Mouse (Mus musculus) cerebellum, adult 9-10 months (tissue): ENCODE data around the gene Foxn2.
"Not testable (repeated sequence)": the region's sequence is repeated elsewhere in the genome, so short reads cannot be mapped to it uniquely, and the experiment has no call there.

Source experiments
- DNase-seq: peaks from one replicate; pipeline ENCODE4 v3.0.0; 2022

Gene Foxn2

DNA sequence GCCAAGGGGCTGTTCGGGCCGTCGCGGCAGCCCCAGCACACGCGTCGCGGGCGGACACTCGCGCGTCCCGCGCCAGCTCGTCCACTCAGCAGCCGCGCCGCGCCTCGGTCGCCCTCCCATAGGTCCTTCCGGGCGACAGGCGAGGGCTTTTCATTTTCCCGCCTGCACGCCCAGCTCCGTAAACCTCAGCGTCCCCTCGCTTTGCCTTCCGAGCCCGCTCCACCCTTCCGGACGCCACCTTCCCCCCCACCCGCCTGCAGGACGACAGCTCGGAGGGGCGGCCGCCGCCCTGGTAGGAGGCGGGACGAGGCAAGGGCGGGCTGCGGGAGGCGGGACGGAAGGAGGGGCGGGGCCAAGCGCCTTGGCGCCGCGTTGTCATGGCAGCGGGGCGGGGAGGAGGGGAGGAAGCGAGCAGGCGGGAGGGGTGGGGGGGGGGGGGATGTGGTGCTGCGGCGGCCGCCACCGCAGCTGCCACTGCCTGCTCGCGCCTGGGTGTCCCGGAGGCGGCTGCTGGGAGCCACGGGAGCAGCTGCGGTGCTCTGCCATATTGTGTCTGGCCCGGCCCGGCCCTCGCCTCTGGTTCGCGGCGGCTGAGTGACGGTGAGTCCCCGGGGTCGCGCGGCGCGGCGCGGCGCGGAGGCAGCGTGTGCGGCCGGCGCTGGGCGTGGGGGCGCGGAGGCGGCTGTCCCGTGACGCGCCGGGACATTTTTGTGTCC lies at the start of gene Foxn2:
Gene Foxn2, plus strand, starts transcription at position 427 of the 716 bp plus-strand sequence.
- DNase-seq = peak; percentile 89

DNA sequence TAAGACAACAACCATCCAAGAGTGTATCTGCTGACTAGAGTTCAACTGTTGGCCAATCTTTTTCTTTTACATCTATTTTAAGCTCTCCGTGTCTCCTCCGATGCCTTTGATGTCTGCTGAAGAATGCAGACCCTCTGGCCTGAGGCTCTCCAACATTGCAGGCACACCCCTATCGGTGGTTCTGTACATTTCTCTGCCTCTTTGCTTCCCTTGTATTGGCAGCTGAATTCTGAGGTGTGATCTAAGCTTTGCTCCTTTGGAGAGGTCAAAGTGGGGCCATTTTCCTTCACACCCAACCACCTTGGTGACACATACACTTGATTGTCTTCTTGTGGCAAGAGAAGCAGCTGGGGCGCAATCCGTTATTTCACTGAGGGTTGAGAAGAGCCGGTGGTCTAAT lies 43.0 kb upstream of the Foxn2 start:
- DNase-seq = no peak

DNA sequence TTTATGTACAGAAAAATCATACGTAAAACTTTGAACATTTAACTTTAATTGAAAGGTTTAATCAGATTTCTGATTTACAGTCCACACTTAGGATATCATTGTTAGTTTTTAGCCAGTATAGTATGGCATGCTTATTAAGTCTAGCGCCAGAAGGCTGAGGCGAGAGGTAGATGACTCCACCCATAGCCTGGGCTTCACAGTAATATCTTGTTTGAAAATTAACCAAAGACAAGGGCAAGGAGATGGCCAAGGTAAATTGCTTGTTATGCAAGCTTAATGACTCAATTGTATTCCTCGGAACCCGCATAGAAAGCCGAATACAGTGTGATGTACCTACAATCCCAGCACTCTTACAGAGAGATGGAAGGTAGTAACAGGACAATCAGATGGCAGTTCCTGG lies 42.4 kb upstream of the Foxn2 start:
- DNase-seq = no peak

GRCm38 (mm10) chr17:88398854-88399253 lies 41.7 kb upstream of the Foxn2 start:
- DNase-seq = no peak

DNA sequence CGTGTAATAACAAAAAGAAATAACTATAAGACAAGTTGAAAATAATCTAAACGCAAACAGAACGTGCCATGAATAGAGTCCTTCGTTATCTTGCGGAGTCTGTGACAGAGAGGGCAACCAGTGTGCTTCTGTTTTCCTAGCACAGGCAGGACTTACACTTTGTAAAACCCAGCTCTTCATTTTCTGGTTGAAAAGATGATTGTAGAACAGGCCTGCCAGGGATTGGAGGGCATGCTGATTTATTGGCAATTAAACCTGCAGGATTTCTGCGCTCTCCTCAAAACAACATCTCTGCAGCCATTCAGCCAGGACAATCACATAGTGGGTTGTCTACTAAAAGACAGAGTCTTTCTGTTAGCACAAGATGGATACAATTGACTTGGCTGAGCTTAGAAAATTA lies 40.4 kb upstream of the Foxn2 start:
- DNase-seq = peak; percentile 90

GRCm38 (mm10) chr17:88400702-88401475 lies 39.6 kb upstream of the Foxn2 start:
- peak; percentile 90 for DNase-seq

GRCm38 (mm10) chr17:88403269-88403668 lies 37.2 kb upstream of the Foxn2 start:
- no peak for DNase-seq

DNA sequence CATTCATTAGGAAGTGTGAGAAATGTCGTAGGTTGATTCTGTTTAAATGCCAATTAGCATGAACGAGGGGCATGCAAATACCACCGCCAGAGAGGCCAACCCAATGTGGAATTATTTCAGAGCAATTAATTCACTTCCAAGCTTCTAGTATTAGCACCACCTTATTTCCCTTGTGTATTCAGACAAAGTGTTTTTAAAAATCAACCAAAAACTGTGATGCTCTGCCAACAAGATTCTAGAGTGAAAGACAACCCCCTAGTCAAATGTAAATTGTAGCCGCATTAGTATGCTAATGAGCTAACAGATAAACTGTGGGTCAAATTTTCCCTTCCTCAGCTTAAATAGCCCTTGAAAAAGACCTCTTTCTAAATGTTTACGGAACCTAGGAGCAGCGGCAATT lies 36.0 kb upstream of the Foxn2 start:
- DNase-seq = no peak

GRCm38 (mm10) chr17:88405076-88405475 lies 35.4 kb upstream of the Foxn2 start:
- DNase-seq = no peak

DNA sequence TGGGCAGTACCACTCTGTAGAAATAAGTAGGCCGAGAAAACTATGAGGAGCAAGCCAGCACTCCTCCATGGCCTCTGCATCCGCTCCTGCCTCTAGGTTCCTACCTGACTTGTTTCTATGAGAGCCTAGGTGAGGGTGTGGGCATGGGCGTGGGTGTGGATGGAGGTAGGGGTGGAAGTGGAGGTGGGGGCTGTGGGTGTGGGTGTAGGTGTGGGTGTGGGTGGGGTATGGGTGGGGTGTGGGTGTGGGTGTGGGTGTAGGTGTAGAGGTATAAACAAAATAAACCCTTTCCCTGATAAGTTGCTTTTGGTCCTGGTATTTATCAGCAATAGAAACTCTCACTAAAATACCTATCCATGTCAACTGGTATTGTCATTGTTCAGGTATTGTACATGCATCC lies 30.8 kb upstream of the Foxn2 start:
- DNase-seq = no peak

DNA sequence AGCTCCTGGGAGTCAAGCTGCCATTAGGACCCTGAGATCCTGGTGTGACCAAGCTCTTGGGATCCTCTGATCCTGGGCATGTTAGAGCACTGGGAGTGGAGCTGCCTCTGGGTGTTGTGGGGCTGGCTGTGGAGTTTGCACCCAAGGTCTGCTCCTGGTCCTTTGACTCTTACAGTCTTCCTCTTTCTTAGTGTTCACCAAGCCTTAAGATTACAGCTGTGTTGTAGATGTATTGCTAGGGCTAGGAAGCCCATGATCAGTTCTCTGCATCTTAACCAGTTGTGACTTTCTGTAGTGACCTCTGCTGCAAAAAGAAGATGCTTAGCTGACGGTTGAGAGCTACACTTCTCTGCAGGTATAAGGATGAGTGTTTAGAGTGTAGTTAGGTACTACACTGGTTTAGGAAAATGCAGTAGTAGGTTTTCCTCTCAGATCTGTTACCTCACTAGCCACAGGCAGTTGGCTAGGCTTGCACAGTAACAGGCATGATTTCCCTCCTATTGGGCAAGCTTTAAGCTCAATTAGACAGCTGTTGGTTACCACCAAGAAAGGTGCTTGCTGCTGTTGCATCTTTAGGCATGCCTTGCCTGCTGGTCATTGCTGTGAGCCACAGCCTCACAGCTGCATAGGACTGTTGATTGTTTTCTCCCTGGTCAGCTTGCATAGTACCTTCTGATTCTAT lies 27.2 kb upstream of the Foxn2 start:
- no peak for DNase-seq

GRCm38 (mm10) chr17:88420426-88420825 lies 20.1 kb upstream of the Foxn2 start:
- DNase-seq = no peak

- DNase-seq = peak; percentile 99
Observed at GRCm38 (mm10) chr17:88421246-88421645, 19.3 kb upstream of the Foxn2 start.

DNA sequence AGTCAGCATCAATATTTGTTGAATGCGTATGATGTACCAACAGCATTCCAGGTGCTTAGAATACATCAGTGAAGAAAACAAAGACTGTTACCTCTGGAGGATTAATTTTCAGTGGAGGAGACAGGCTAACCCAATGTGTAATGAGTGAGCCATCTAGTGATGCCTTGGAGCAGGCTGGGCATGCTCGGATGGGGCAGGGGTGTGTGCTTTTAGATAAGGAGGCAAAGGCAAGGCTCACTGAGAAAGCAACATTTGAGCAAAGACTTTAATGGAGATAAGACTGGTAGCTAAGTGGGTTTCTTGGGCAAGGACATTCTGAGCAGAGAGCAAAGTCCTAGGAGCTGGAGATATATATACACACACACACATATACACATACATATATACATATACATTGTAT lies 9.8 kb upstream of the Foxn2 start:
- no peak for DNase-seq

GRCm38 (mm10) chr17:88431486-88431885 lies 9.0 kb upstream of the Foxn2 start:
- no peak for DNase-seq

- DNase-seq = no peak
Observed at GRCm38 (mm10) chr17:88431987-88432386, 8.5 kb upstream of the Foxn2 start.

GRCm38 (mm10) chr17:88435322-88435721 lies 5.2 kb upstream of the Foxn2 start:
- no peak for DNase-seq

DNA sequence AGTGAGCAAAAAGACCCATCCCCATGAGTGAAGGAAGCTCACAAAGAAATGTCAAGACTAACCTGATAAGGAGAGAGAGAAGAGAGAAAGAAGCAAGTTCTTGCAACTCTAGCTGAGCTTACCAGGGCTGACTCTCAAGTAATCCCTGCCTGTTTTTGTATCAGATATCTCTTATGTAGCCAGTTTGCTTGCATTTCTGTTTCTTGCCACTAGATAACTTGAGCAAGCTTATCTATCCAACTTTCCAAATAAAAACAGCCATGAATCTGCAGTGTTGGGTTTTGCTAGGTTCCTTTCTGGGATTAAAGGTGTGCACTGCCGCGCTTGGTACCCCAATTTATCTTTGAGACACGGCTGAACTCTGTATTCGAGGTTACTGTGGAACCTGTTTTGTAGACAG lies 4.2 kb upstream of the Foxn2 start:
- no peak for DNase-seq

DNA sequence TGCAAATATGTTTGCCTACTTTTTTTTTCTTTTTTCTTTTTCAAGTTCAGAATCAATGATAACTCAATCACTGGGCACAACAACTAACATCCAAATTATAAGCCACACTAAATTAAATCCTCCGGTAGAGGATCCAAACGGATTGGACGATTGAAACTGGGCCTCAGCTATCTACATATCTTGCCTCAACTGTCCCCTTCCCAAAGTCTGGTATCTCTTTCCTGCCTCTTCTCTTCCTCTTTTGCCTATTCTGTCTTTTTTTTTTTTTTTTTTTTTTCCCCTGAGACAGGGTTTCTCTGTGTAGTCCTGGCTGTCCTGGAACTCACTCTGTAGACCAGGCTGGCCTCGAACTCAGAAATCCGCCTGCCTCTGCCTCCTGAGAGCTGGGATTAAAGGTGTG lies 3.8 kb upstream of the Foxn2 start:
- DNase-seq = not testable (repeated sequence)

DNA sequence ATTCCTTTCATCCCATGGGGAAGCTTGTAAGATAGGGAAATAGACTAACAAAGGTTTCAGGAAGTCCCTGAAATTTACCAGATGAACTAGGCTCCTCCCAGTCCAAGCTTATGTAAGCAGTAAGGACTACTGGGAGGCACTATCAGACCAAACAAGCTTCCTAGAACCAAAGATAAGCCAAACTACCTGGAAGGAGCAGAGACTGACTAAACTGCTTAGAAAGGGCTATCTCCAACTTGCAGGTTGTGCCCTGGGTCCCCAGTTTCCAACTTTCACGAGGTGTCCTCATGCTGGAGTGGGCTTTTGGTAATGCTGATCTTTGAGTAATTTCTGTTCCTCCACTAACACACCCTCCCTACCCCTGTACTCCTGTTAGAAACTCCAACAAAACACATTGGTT lies 3.1 kb upstream of the Foxn2 start:
- no peak for DNase-seq

DNA sequence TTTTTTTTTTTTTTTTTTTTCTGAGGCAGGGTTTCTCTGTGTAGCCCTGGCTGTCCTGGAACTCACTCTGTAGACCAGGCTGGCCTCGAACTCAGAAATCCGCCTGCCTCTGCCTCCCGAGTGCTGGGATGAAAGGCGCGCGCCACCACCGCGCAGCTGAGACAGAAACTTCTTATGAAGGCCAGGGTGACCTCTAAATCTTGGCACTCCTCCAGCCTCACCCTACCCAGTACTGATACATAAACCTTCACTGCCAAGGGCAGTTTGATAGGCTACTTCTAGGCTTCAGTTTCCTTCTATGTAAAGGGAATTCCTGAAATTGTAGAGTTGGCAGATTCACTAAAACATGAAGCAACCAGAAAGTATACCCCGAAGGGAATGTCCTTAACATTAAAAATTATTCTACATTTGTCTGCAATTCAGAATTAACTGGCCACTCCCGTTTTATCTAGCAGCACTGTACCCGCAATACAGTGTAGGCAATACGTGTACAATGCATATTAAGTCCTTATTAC lies 918 bp upstream of the Foxn2 start:
- peak; percentile 60 for DNase-seq

- peak; percentile 68 for DNase-seq
Observed at GRCm38 (mm10) chr17:88441001-88441431, 505 bp downstream of the Foxn2 start.

GRCm38 (mm10) chr17:88441432-88442174 lies 1.1 kb downstream of the Foxn2 start:
- peak; percentile 85 for DNase-seq
